Mouse (Mus musculus): ENCODE data around the gene Ifi35.
"Not testable (repeated sequence)": the region's sequence is repeated elsewhere in the genome, so short reads cannot be mapped to it uniquely, and the experiment has no call there.

- TF ChIP-seq TAL1, GATA1 (IDR thresholded peaks at IDR 0.05; ENCODE audit: low read length): not testable (repeated sequence)
Measured at GRCm38 (mm10) chr11:101446860-101447259, 1.3 kb upstream of the Ifi35 start.
